Mouse (Mus musculus) gastrocnemius, postnatal 10 days (tissue): ENCODE data around the gene 2210016L21Rik. TPM values are rescaled to one million over a fixed set of nuclear protein-coding genes. Genes with fewer than 3 reads are reported as not detected.
"Not testable (repeated sequence)": the region's sequence is repeated elsewhere in the genome, so short reads cannot be mapped to it uniquely, and the experiment has no call there.

Source experiments
- DNase-seq: peaks from one replicate; pipeline ENCODE4 v3.0.0; 2021; ENCODE audit warnings: mixed read lengths
- long read RNA-seq, 2 experiments: library from polyadenylated mRNA; stranded (forward); transcript quantifications; one replicate each; pipeline ENCODE4 v2.0.0; 2021
- total RNA-seq, 2 experiments: library from RNA; stranded (reverse); gene quantifications; 2 replicates each; pipeline ENCODE4 v1.2.3; 2021

Gene 2210016L21Rik
- 10 to 100 TPM; 31.0 to 32.1 TPM for total RNA-seq
- long read RNA-seq, experiment 1, transcript 2210016L21Rik-201 (6 exons, 2,607 nt): major isoform, 31 of 33 reads
- long read RNA-seq, experiment 1, partial matches to known transcripts: 0 of 33 reads
- long read RNA-seq, experiment 1, other reads (novel, unspliced or antisense): 2 of 33 reads
- long read RNA-seq, experiment 2, transcript 2210016L21Rik-201 (6 exons, 2,607 nt): major isoform, 34 of 36 reads
- long read RNA-seq, experiment 2, partial matches to known transcripts: 1 of 36 reads
- long read RNA-seq, experiment 2, other reads (novel, unspliced or antisense): 1 of 36 reads

GRCm38 (mm10) chr5:114942074-114942765 lies at the start of gene 2210016L21Rik:
2210016L21Rik (plus strand) TSS chr5:114942158.
- DNase-seq: peak; percentile 73

- DNase-seq: no peak
Measured at GRCm38 (mm10) chr5:114895542-114895941, 46.4 kb upstream of the 2210016L21Rik start.

GRCm38 (mm10) chr5:114896688-114897373 lies 45.1 kb upstream of the 2210016L21Rik start, which contains the start of gene Oasl2:
Oasl2 (plus strand) TSS chr5:114896936.
- DNase-seq: no peak

- no peak for DNase-seq
Measured at GRCm38 (mm10) chr5:114897374-114897793, 44.6 kb upstream of the 2210016L21Rik start.

- DNase-seq: no peak
Measured at GRCm38 (mm10) chr5:114898857-114899256, 43.1 kb upstream of the 2210016L21Rik start.

GRCm38 (mm10) chr5:114902413-114902812 lies 39.5 kb upstream of the 2210016L21Rik start:
- peak; percentile 31 for DNase-seq

GRCm38 (mm10) chr5:114908598-114909305 lies 33.2 kb upstream of the 2210016L21Rik start:
- no peak for DNase-seq

- no peak for DNase-seq
Measured at GRCm38 (mm10) chr5:114913686-114914085, 28.3 kb upstream of the 2210016L21Rik start.

- no peak for DNase-seq
Measured at GRCm38 (mm10) chr5:114914855-114915254, 27.1 kb upstream of the 2210016L21Rik start.

GRCm38 (mm10) chr5:114915854-114916253 lies 26.1 kb upstream of the 2210016L21Rik start:
- no peak for DNase-seq

GRCm38 (mm10) chr5:114916777-114917176 lies 25.2 kb upstream of the 2210016L21Rik start:
- no peak for DNase-seq

- not testable (repeated sequence) for DNase-seq
Measured at GRCm38 (mm10) chr5:114917357-114917756, 24.6 kb upstream of the 2210016L21Rik start.

- no peak for DNase-seq
Measured at GRCm38 (mm10) chr5:114921551-114922365, 20.2 kb upstream of the 2210016L21Rik start.

GRCm38 (mm10) chr5:114922366-114922731 lies 19.6 kb upstream of the 2210016L21Rik start:
- DNase-seq: no peak

GRCm38 (mm10) chr5:114922998-114923473 lies 18.9 kb upstream of the 2210016L21Rik start, which contains the start of gene Oasl1:
Oasl1 (plus strand) TSS chr5:114923240.
- peak; percentile 65 for DNase-seq

- no peak for DNase-seq
Measured at GRCm38 (mm10) chr5:114926153-114926684, 15.7 kb upstream of the 2210016L21Rik start.

- no peak for DNase-seq
Measured at GRCm38 (mm10) chr5:114926753-114927152, 15.2 kb upstream of the 2210016L21Rik start.

GRCm38 (mm10) chr5:114931626-114932025 lies 10.3 kb upstream of the 2210016L21Rik start:
- DNase-seq: no peak

GRCm38 (mm10) chr5:114933206-114933605 lies 8.8 kb upstream of the 2210016L21Rik start:
- DNase-seq: no peak

GRCm38 (mm10) chr5:114935838-114936237 lies 6.1 kb upstream of the 2210016L21Rik start:
- DNase-seq: no peak

GRCm38 (mm10) chr5:114941138-114941537 lies 820 bp upstream of the 2210016L21Rik start:
- DNase-seq: not testable (repeated sequence)
